ENCODE assay signal across 15 mouse cellular contexts in genomic region chr10:15841381-15841780, GRCm38 (mm10).
"Had no signal": no experiment of that assay in that cellular context is flagged by ENCODE, and none has a peak within 500 bp of the region (broad histone marks: within the 10 kb centered on the region; RNA-seq: fewer than 3 reads in every experiment).

No protein-coding gene starts in this region.

- H3K4me2 ChIP-seq: liver, embryonic 13.5 days; lung, embryonic 14.5 days; midbrain, embryonic 12.5 days; midbrain, embryonic 15.5 days; neural tube, embryonic 13.5 days had no signal

- ATAC-seq: lung, postnatal 0 days; midbrain, embryonic 15.5 days had no signal

- DNase-seq: kidney, postnatal 25 days; layer of hippocampus, postnatal 36 days; liver, embryonic 13.5 days; lung, embryonic 14.5 days; thymus, adult 2 months; thymus, postnatal 14 days; thymus, postnatal 4 days had no signal

- H3K36me3 ChIP-seq: liver, embryonic 13.5 days; midbrain, embryonic 12.5 days; midbrain, embryonic 15.5 days; neural tube, embryonic 13.5 days had no signal

- H3K27me3 ChIP-seq: liver, embryonic 13.5 days; midbrain, embryonic 12.5 days; midbrain, embryonic 15.5 days; neural tube, embryonic 13.5 days had no signal

- H3K27ac ChIP-seq: kidney, postnatal 0 days; layer of hippocampus, adult 2 months; left cerebral cortex, adult 2 months; liver, embryonic 13.5 days; macrophage; midbrain, embryonic 12.5 days; midbrain, embryonic 15.5 days; neural tube, embryonic 13.5 days had no signal

- H3K4me1 ChIP-seq: liver, embryonic 13.5 days; midbrain, embryonic 12.5 days; midbrain, embryonic 15.5 days; neural tube, embryonic 13.5 days had no signal

- H3K4me3 ChIP-seq: layer of hippocampus, adult 2 months; left cerebral cortex, adult 2 months; liver, embryonic 13.5 days; midbrain, embryonic 12.5 days; midbrain, embryonic 15.5 days; neural tube, embryonic 13.5 days had no signal

- H3K9ac ChIP-seq: liver, embryonic 13.5 days; lung, embryonic 14.5 days; midbrain, embryonic 12.5 days; midbrain, embryonic 15.5 days; neural tube, embryonic 13.5 days had no signal

- H3K9me3 ChIP-seq: liver, embryonic 13.5 days; midbrain, embryonic 12.5 days; midbrain, embryonic 15.5 days; neural tube, embryonic 13.5 days had no signal
